Mouse (Mus musculus): ENCODE measurements around the gene Hnrnpab. TPM values are rescaled to one million over a fixed set of nuclear protein-coding genes. Genes with fewer than 3 reads are reported as not detected.

Gene Hnrnpab
- polyA plus RNA-seq (2011; ENCODE audit: insufficient read depth, insufficient read length, low read depth, missing spikeins): 609 and 639 TPM in 2 replicates

DNA sequence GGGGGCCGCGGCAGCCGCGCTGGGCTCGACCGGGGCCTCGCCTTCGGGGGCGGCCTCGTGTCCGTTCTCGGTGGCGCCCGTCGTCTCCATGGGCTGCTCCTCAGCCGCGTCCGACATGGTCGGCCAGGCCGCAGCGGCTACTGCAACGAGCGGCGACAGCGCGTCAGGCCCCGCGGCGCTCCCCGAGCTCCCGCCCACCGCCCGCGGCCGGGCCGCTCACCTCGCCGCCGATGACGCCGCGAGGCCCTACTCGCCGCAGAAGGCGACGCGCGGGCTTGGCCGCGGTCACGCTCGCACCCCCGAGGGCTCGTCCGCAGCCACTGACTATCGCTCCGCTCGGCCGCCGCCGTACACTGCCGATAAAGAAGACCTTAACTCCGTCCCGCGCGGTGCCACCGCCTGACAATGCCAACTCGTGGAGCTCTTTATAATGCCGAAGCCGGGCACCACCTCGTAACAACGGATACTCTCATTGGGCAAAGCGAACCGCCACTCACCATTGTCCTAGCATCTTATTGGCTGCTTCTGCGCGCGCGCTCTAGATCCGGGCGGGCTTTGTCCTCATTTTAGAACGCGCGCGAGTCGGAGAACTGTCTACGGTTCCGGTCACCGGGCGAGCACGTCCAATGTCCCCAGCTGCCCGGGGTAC, at the start of gene Hnrnpab:
Hnrnpab (minus strand) TSS at position 401 of the 649 bp plus-strand sequence.
- H3K4me3 ChIP-seq (ENCODE audit: low read depth, low read length): peak within 1 kb of the TSS; percentile 80
- no peaks in the 10 kb centered on the region for H3K27me3 ChIP-seq (ENCODE audit: control insufficient read depth, insufficient read depth, low read length, poor library complexity, severe bottlenecking)
- H3K9me3 ChIP-seq (replicated peaks; ENCODE audit: control insufficient read depth, insufficient read depth, low read length, poor library complexity, severe bottlenecking): no peaks in the 10 kb centered on the region
- peak within 1 kb of the TSS; percentile 92 for H3K9ac ChIP-seq (ENCODE audit: low read depth, poor library complexity, severe bottlenecking)
- H3K36me3 ChIP-seq (ENCODE audit: control insufficient read depth, insufficient read depth, low read length, poor library complexity, severe bottlenecking): peaks cover 42% of the 10 kb centered on the region
- TF ChIP-seq CTCF (IDR thresholded peaks at IDR 0.05; ENCODE audit: low read depth, low read length): no peak
- peak; percentile 99 for TF ChIP-seq POLR2A (IDR thresholded peaks at IDR 0.05; ENCODE audit: insufficient read depth, low read length)
- TF ChIP-seq EP300 (IDR thresholded peaks at IDR 0.05; ENCODE audit: insufficient read depth, low read depth, low read length): 0 out of 2 replicates have a peak, but pooled peaks have one; percentile 35
- H3K4me1 ChIP-seq (ENCODE audit: control insufficient read depth, insufficient read depth, low read length): no peaks in the 10 kb centered on the region
- peak within 1 kb of the TSS; percentile 74 for H3K27ac ChIP-seq (ENCODE audit: insufficient read depth, low read length)

DNA sequence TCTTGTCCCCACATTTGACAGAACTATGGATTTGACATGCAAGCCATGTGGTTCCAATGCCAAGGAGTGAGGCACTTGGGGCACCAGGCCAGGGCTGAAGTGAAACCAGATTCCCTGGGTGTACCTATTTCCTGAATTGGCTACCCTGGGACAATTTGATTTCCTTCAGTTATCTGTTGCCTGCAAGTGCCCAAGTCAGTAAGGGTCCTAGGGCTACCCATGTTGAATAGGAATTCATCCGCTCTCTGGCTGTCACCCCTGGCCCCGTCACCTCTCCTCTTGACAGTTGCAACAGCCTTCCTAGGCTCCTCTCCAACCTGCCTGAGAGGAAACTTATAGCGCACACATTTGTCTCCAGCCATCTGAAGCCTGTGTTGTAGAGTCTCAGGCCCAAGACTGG, 48.2 kb upstream of the Hnrnpab start:
- Histone ChIP-seq H3K9ac (ENCODE audit: low read depth, poor library complexity, severe bottlenecking) (no peak overlapping the region), H3K9me3 (replicated peaks; ENCODE audit: control insufficient read depth, insufficient read depth, low read length, poor library complexity, severe bottlenecking) (no peaks in the 10 kb centered on the region), H3K4me3 (ENCODE audit: low read depth, low read length) (no peak overlapping the region), H3K36me3 (ENCODE audit: control insufficient read depth, insufficient read depth, low read length, poor library complexity, severe bottlenecking) (peaks cover 33% of the 10 kb centered on the region), H3K27ac (ENCODE audit: insufficient read depth, low read length) (no peak overlapping the region), H3K4me1 (ENCODE audit: control insufficient read depth, insufficient read depth, low read length) (no peaks in the 10 kb centered on the region), H3K27me3 (ENCODE audit: control insufficient read depth, insufficient read depth, low read length, poor library complexity, severe bottlenecking) (no peaks in the 10 kb centered on the region)
- no peak for TF ChIP-seq POLR2A (IDR thresholded peaks at IDR 0.05; ENCODE audit: insufficient read depth, low read length)
- TF ChIP-seq EP300 (IDR thresholded peaks at IDR 0.05; ENCODE audit: insufficient read depth, low read depth, low read length): no peak
- no peak for TF ChIP-seq CTCF (IDR thresholded peaks at IDR 0.05; ENCODE audit: low read depth, low read length)

DNA sequence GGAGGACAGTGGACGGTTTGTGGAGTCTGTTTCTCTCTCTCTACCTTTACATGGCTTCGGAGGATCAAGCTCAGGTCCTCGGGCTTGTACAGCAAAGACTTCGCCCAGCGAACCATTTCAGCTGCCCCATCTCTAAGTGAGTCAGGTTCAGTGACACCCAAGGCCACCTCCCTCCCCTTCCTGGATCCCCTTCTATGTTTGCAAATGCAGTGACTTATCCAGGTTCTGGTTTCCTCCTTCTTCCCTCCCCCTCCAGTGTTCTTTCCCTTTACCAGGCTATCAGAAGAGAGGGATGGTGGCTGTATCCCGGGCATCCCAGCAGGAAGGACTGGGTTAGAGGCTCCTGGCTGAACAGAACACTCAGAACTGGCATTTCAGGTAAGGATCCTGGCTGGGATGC, 47.1 kb upstream of the Hnrnpab start:
- Histone ChIP-seq H3K27ac (ENCODE audit: insufficient read depth, low read length) (no peak overlapping the region), H3K27me3 (ENCODE audit: control insufficient read depth, insufficient read depth, low read length, poor library complexity, severe bottlenecking) (no peaks in the 10 kb centered on the region), H3K4me1 (ENCODE audit: control insufficient read depth, insufficient read depth, low read length) (no peaks in the 10 kb centered on the region), H3K36me3 (ENCODE audit: control insufficient read depth, insufficient read depth, low read length, poor library complexity, severe bottlenecking) (peaks cover 33% of the 10 kb centered on the region), H3K9ac (ENCODE audit: low read depth, poor library complexity, severe bottlenecking) (no peak overlapping the region), H3K9me3 (replicated peaks; ENCODE audit: control insufficient read depth, insufficient read depth, low read length, poor library complexity, severe bottlenecking) (no peaks in the 10 kb centered on the region), H3K4me3 (ENCODE audit: low read depth, low read length) (no peak overlapping the region)
- TF ChIP-seq POLR2A (IDR thresholded peaks at IDR 0.05; ENCODE audit: insufficient read depth, low read length) (no peak), CTCF (IDR thresholded peaks at IDR 0.05; ENCODE audit: low read depth, low read length) (no peak), EP300 (IDR thresholded peaks at IDR 0.05; ENCODE audit: insufficient read depth, low read depth, low read length) (no peak)

DNA sequence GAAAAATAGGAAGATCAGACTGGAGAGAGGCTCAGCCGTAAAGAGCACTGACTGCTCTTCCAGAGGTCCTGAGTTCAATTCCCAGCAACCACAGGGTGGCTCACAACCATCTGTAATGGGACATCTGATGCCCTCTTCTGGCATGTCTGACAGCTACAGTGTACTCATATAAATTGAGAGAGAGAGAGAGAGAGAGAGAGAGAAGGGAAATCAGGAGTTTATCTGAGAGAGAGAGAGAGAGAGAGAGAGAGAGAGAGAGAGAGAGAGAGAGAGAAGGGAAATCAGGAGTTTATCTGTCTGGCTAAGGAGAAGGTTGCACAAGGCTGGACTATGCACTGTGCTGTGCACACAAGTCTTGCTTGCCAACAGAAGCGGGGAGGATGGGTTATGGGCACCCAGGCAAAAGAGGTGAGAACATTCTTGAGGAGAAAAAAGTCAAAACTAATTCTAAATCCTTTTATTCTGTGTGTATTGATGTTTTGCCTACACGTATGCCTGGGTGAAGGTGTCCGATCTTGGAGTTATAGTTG, 46.3 kb upstream of the Hnrnpab start:
- no peak for TF ChIP-seq CTCF (IDR thresholded peaks at IDR 0.05; ENCODE audit: low read depth, low read length)
- TF ChIP-seq EP300 (IDR thresholded peaks at IDR 0.05; ENCODE audit: insufficient read depth, low read depth, low read length): no peak
- no peak for TF ChIP-seq POLR2A (IDR thresholded peaks at IDR 0.05; ENCODE audit: insufficient read depth, low read length)
- Histone ChIP-seq H3K9me3 (replicated peaks; ENCODE audit: control insufficient read depth, insufficient read depth, low read length, poor library complexity, severe bottlenecking) (no peaks in the 10 kb centered on the region), H3K9ac (ENCODE audit: low read depth, poor library complexity, severe bottlenecking) (no peak overlapping the region), H3K27me3 (ENCODE audit: control insufficient read depth, insufficient read depth, low read length, poor library complexity, severe bottlenecking) (no peaks in the 10 kb centered on the region), H3K4me1 (ENCODE audit: control insufficient read depth, insufficient read depth, low read length) (peaks cover 1% of the 10 kb centered on the region), H3K27ac (ENCODE audit: insufficient read depth, low read length) (no peak overlapping the region), H3K4me3 (ENCODE audit: low read depth, low read length) (no peak overlapping the region), H3K36me3 (ENCODE audit: control insufficient read depth, insufficient read depth, low read length, poor library complexity, severe bottlenecking) (peaks cover 33% of the 10 kb centered on the region)

DNA sequence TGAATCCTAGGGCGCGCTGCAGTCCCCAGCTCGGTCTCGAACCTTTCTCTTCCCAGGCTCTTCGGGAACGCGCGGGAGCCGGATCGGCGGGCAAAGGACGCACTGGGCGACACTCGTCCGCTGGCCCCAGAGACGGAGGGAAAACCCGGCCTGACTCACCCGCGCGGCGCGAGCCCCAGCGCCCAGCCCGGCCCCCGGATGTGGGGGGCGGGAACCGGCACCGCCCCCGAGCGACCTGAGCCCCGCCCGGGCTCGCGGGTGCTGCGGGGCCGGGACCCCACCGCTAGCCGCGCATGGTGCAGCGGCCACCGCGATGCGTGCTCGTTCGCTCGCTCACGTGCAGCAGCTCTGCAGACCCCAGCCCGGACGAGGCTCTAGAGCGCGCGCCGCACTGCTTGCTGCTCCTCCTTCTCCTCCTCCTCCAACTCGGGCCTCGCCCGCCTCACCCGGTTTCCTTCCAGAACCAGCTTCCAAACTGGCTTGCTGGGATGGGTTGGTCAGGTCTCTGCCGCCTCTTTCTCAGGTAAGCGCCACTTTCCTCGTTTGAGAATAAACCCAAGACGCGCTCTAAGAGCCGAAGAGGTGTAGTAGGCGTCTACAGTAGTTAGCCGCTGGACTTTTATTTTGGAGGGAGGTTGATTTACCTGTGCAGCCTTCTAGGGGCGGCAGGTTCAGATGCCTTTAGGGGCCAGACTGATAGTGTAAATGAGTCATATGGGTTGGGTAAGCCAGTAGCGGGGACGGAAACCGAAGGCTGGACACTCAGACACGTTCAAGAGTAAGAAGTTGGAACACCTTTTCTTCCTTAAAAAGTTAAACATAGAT, 44.3 kb upstream of the Hnrnpab start, which contains the start of the genes N4bp3 and D930048N14Rik:
N4bp3 (minus strand) TSS at position 152 of the 825 bp plus-strand sequence.
D930048N14Rik (plus strand) TSS at position 264 of the 825 bp plus-strand sequence.
- Histone ChIP-seq H3K9me3 (replicated peaks; ENCODE audit: control insufficient read depth, insufficient read depth, low read length, poor library complexity, severe bottlenecking) (no peaks in the 10 kb centered on the region), H3K36me3 (ENCODE audit: control insufficient read depth, insufficient read depth, low read length, poor library complexity, severe bottlenecking) (peaks cover 22% of the 10 kb centered on the region), H3K27ac (ENCODE audit: insufficient read depth, low read length) (peak within 1 kb of the TSS; percentile 77), H3K27me3 (ENCODE audit: control insufficient read depth, insufficient read depth, low read length, poor library complexity, severe bottlenecking) (no peaks in the 10 kb centered on the region), H3K4me1 (ENCODE audit: control insufficient read depth, insufficient read depth, low read length) (peaks cover 3% of the 10 kb centered on the region), H3K4me3 (ENCODE audit: low read depth, low read length) (peak within 1 kb of the TSS; percentile 84), H3K9ac (ENCODE audit: low read depth, poor library complexity, severe bottlenecking) (peak within 1 kb of the TSS; percentile 67)
- TF ChIP-seq EP300 (IDR thresholded peaks at IDR 0.05; ENCODE audit: insufficient read depth, low read depth, low read length) (no peak), CTCF (IDR thresholded peaks at IDR 0.05; ENCODE audit: low read depth, low read length) (no peak), POLR2A (IDR thresholded peaks at IDR 0.05; ENCODE audit: insufficient read depth, low read length) (no peak)
